In genomic region chr6:92706145-92706466, GRCm38 (mm10) we compare ENCODE assay signal across 8 mouse cellular contexts. TPM values are rescaled to one million over a fixed set of nuclear protein-coding genes. Genes with fewer than 3 reads are reported as not detected.
DNase-seq lines count a peak whose midpoint lies in the region; ATAC-seq and TF ChIP-seq lines count a peak whose summit lies in the region.

Gene Prickle2, minus strand, starts transcription at chr6:92706155.

- no peaks in the 10 kb centered on the region for H3K9me3 ChIP-seq in ES-E14 (ENCODE audit: control insufficient read depth, insufficient read depth, low read depth, low read length)
- no peaks in the 10 kb centered on the region for H3K9me3 ChIP-seq in forebrain, embryonic 13.5 days (replicated peaks)
- no peaks in the 10 kb centered on the region for H3K9me3 ChIP-seq in heart, embryonic 16.5 days (replicated peaks; ENCODE audit: control insufficient read depth, low read length)
- no peaks in the 10 kb centered on the region for H3K9me3 ChIP-seq in liver, embryonic 12.5 days (replicated peaks)
- H3K9me3 ChIP-seq in neural tube, embryonic 13.5 days, result no peaks in the 10 kb centered on the region

- H3K9ac ChIP-seq in ES-E14 (ENCODE audit: insufficient read depth, low read depth, low read length, poor library complexity, severe bottlenecking), result peak within 1 kb of the TSS; percentile 67; the same call in 1 of the 2 replicates
- H3K9ac ChIP-seq in forebrain, embryonic 13.5 days, result peak within 1 kb of the TSS; percentile 76
- H3K9ac ChIP-seq in heart, embryonic 16.5 days (ENCODE audit: low read length), result peak within 1 kb of the TSS; percentile 78
- H3K9ac ChIP-seq in liver, embryonic 12.5 days, result peak within 1 kb of the TSS; percentile 33; the same call in 1 of the 2 replicates
- H3K9ac ChIP-seq in neural tube, embryonic 13.5 days, result peak within 1 kb of the TSS; percentile 94

- peak within 1 kb of the TSS; percentile 83 to 87 for H3K4me3 ChIP-seq in ES-E14 (ENCODE audit: insufficient read depth in 1 of 2, low read depth in 1 of 2, low read length in 2 of 2, poor library complexity in 1 of 2, severe bottlenecking in 1 of 2)
- H3K4me3 ChIP-seq in forebrain, embryonic 13.5 days, result peak within 1 kb of the TSS; percentile 66
- H3K4me3 ChIP-seq in heart, embryonic 16.5 days (ENCODE audit: low read length), result peak within 1 kb of the TSS; percentile 76
- H3K4me3 ChIP-seq in liver, embryonic 12.5 days, result peak within 1 kb of the TSS; percentile 55
- peak within 1 kb of the TSS; percentile 76 for H3K4me3 ChIP-seq in neural tube, embryonic 13.5 days

- no peaks in the 10 kb centered on the region for H3K36me3 ChIP-seq in ES-E14 (ENCODE audit: control insufficient read depth, insufficient read depth, low read length, poor library complexity, severe bottlenecking)
- no peaks in the 10 kb centered on the region for H3K36me3 ChIP-seq in forebrain, embryonic 13.5 days (ENCODE audit: poor library complexity, severe bottlenecking)
- H3K36me3 ChIP-seq in heart, embryonic 16.5 days (ENCODE audit: control insufficient read depth, insufficient read depth), result no peaks in the 10 kb centered on the region
- no peaks in the 10 kb centered on the region for H3K36me3 ChIP-seq in liver, embryonic 12.5 days
- H3K36me3 ChIP-seq in neural tube, embryonic 13.5 days, result 0 out of 2 replicates have a peak, but pooled peaks cover 6% of the 10 kb centered on the region

- no peak within 1 kb of the TSS for H3K27ac ChIP-seq in ES-E14 (ENCODE audit: insufficient read depth, low read depth, low read length, poor library complexity, severe bottlenecking)
- no peak within 1 kb of the TSS for H3K27ac ChIP-seq in forebrain, embryonic 13.5 days
- peak within 1 kb of the TSS; percentile 10; the same call in 1 of the 2 replicates for H3K27ac ChIP-seq in heart, embryonic 16.5 days (ENCODE audit: low read length)
- H3K27ac ChIP-seq in liver, embryonic 12.5 days, result no peak within 1 kb of the TSS
- peak within 1 kb of the TSS; percentile 82 for H3K27ac ChIP-seq in neural tube, embryonic 13.5 days (replicated peaks)

- H3K4me2 ChIP-seq in forebrain, embryonic 13.5 days, result peak within 1 kb of the TSS; percentile 98
- peak within 1 kb of the TSS; percentile 100 for H3K4me2 ChIP-seq in heart, embryonic 16.5 days (ENCODE audit: low read depth, low read length)
- peak within 1 kb of the TSS; percentile 75 for H3K4me2 ChIP-seq in liver, embryonic 12.5 days
- peak within 1 kb of the TSS; percentile 91 for H3K4me2 ChIP-seq in neural tube, embryonic 13.5 days

- H3K4me1 ChIP-seq in ES-E14 (ENCODE audit: control insufficient read depth in 2 of 2, insufficient read depth in 2 of 2, low read length in 2 of 2, poor library complexity in 1 of 2), result no peaks in the 10 kb centered on the region
- H3K4me1 ChIP-seq in forebrain, embryonic 13.5 days, result peaks cover 11% of the 10 kb centered on the region
- H3K4me1 ChIP-seq in heart, embryonic 16.5 days (ENCODE audit: control insufficient read depth, insufficient read depth, low read length), result peaks cover 7% of the 10 kb centered on the region
- no peaks in the 10 kb centered on the region for H3K4me1 ChIP-seq in liver, embryonic 12.5 days
- H3K4me1 ChIP-seq in neural tube, embryonic 13.5 days (replicated peaks), result peaks cover 33% of the 10 kb centered on the region

- in situ Hi-C loops in ES-E14 (cut with MboI; ENCODE audit: low sequenced_read_pairs in 2 of 2, unreplicated experiment in 2 of 2), result no loop called here

- DNase-seq in ES-E14 (ENCODE audit: low read depth, low spot score), result peak; percentile 29
- peak; percentile 88 for DNase-seq in kidney, postnatal 14 days
- DNase-seq in urinary bladder, adult 2 months (ENCODE audit: low spot score), result peak; percentile 56

- H3K27me3 ChIP-seq in forebrain, embryonic 13.5 days, result peaks cover 20% of the 10 kb centered on the region
- peaks cover 16% of the 10 kb centered on the region for H3K27me3 ChIP-seq in heart, embryonic 16.5 days (ENCODE audit: control insufficient read depth, insufficient read depth, low read length)
- peaks cover 35% of the 10 kb centered on the region for H3K27me3 ChIP-seq in liver, embryonic 12.5 days (replicated peaks)
- no peaks in the 10 kb centered on the region for H3K27me3 ChIP-seq in neural tube, embryonic 13.5 days

- ATAC-seq in cerebellum, adult (ENCODE audit: insufficient number of reproducible peaks, low FRiP score, low TSS enrichment), result peak; percentile 27; the same call in 1 of the 2 replicates
- peak; percentile 94 for ATAC-seq in forebrain, embryonic 13.5 days
- ATAC-seq in heart, embryonic 16.5 days (replicated peaks; ENCODE audit: extremely low read depth, insufficient read depth, low FRiP score), result peak; percentile 95
- ATAC-seq in liver, embryonic 12.5 days, result peak; percentile 61; the same call in 1 of the 2 replicates
- ATAC-seq in neural tube, embryonic 13.5 days (ENCODE audit: low read depth), result peak; percentile 94

- 0% methylated on average over 13 of the region's 24 CpGs for WGBS in forebrain, embryonic 13.5 days
- WGBS in heart, embryonic 16.5 days, result 0% methylated on average over 21 of the region's 24 CpGs
- under 1% methylated on average over 24 of the region's 24 CpGs for WGBS in liver, embryonic 12.5 days (ENCODE audit: insufficient replicate concordance)
- 0% methylated on average over 9 of the region's 24 CpGs for WGBS in neural tube, embryonic 13.5 days

TF ChIP-seq in ES-E14, 5 proteins besides CTCF, POLR2A, EP300 and RAD21:
- TF ChIP-seq ZC3H11A (IDR thresholded peaks at IDR 0.05; ENCODE audit: borderline replicate concordance, low read depth, low read length) (no peak), CHD2 (IDR thresholded peaks at IDR 0.05; ENCODE audit: low read depth, low read length) (no peak), MAFK (IDR thresholded peaks at IDR 0.05; ENCODE audit: insufficient read depth, low read depth, low read length) (no peak), ZNF384 (IDR thresholded peaks at IDR 0.05; ENCODE audit: low read depth, low read length) (no peak), HCFC1 (IDR thresholded peaks at IDR 0.05; ENCODE audit: borderline replicate concordance, insufficient read depth, low read length) (no peak)

RNA-seq across cellular contexts. Expression of gene Prickle2, which starts in this region (rescaled TPM):
- total RNA-seq in ES-E14 (2012; rRNA removed), result 1.2 and 1.3 TPM in 2 replicates
- polyA plus RNA-seq in forebrain, embryonic 13.5 days (2015; fragmentation: Nextera tagmentation; extraction: Ambion mirVana), result 4.3 and 5.1 TPM in 2 replicates
- 4.2 and 4.7 TPM in 2 replicates for polyA plus RNA-seq in heart, embryonic 16.5 days (2015; fragmentation: Nextera tagmentation; extraction: Ambion mirVana)
- polyA plus RNA-seq in liver, embryonic 12.5 days (2016; fragmentation: Nextera tagmentation; extraction: Ambion mirVana), result 0.51 and 0.56 TPM in 2 replicates
- polyA plus RNA-seq in neural tube, embryonic 13.5 days (2015; fragmentation: Nextera tagmentation; extraction: Ambion mirVana), result 12.3 and 13.8 TPM in 2 replicates
- polyA plus RNA-seq in urinary bladder, adult 2 months (2012; rRNA removed), result 13.6 and 18.0 TPM in 2 replicates

Comparison
In these comparisons a context has a peak if more than half of its experiments do, and no peak if none do; other contexts are left out.
1. Peak in ATAC-seq, H3K4me3 ChIP-seq, H3K9ac ChIP-seq and H3K4me2 ChIP-seq in liver, embryonic 12.5 days; RNA of the gene not detected or under 1 TPM.
2. DNase-seq: peak in every context shown above with its lines; median percentile 88 in kidney, postnatal 14 days; 56 in urinary bladder, adult 2 months; 29 in ES-E14.
3. H3K27ac ChIP-seq: peak in heart, embryonic 16.5 days (single experiment) and neural tube, embryonic 13.5 days (single experiment); none in ES-E14 (single experiment), forebrain, embryonic 13.5 days (single experiment) and liver, embryonic 12.5 days (single experiment).
4. H3K9ac ChIP-seq: peak in every context shown above with its lines; median percentile 94 in neural tube, embryonic 13.5 days; 78 in heart, embryonic 16.5 days; 76 in forebrain, embryonic 13.5 days; 67 in ES-E14; 33 in liver, embryonic 12.5 days.
5. ATAC-seq: peak in every context shown above with its lines; median percentile 95 in heart, embryonic 16.5 days; 94 in forebrain, embryonic 13.5 days; 94 in neural tube, embryonic 13.5 days; 61 in liver, embryonic 12.5 days; 27 in cerebellum, adult.
6. Peak in every context shown above with its lines, with median percentiles within 50 percentile points of each other: H3K4me3 ChIP-seq and H3K4me2 ChIP-seq.